Mouse (Mus musculus): ENCODE results near the gene Slc44a5. TPM values are rescaled to one million over a fixed set of nuclear protein-coding genes. Genes with fewer than 3 reads are reported as not detected.

The Slc44a5 gene
- polyA plus RNA-seq, 1 experiment from 2014 or later = 1.8 TPM

DNA sequence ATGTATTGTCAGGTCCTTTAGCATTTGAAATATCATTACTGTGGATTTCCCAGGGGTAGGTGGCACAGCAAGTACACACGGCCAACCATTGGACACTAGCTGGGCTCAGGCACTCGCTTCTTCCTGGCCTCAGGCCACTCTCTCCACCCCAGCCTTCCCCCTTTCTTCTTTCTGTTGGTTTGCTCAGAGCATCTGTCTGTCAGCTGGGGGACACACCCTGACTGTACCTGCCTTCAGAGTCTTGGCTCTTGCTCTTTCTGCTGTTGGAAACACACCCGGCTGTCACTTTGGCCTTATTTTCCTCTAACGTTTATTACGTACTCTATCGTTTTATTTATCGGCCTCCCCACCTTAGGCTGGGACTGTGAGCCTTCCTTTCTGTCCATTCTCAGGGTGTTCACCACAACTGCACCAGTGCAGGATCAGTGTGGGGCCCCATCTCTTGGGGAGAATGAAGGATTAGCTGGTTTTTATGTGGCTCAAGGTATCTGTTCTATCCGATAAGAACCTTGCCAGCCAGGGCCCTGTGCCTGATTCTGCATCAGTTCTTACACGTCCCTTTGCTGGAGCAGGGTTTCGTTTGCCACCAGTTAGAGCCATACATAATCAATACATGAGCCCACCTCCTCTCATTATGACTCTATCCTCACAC, 220.1 kb downstream of the Slc44a5 start:
- Histone ChIP-seq H3K4me3 (ENCODE audit: low read depth, low read length) (no peak overlapping the region), H3K27ac (ENCODE audit: low read depth, low read length) (0 out of 2 replicates have a peak overlapping the region, but pooled peaks have one; percentile 15)

DNA sequence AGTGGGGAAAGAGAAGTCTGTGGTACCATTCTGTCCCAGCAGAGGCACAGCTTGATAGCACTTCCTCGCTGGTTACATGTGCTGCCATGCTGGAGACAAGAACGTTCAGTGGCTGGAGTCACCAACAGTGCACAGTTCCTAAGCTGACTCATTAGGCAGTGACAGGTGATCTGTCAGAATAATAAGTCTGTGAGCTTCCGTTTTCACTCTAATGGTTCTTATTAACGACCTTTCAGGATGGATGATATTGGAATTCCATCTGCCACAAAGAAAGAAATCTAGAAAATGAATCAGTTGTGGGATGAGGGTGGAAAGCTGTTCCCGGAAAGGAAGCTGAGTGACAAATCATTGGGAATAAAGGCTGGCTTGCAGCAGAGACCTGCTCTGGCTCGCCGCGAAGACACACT, 227.2 kb downstream of the Slc44a5 start:
- ATAC-seq (replicated peaks; ENCODE audit: insufficient number of reproducible peaks, low FRiP score, low TSS enrichment) = no peak

More for the DNA sequence above, 220.1 kb downstream of the Slc44a5 start:
- WGBS (ENCODE audit: insufficient replicate concordance) = 55% methylated on average over 10 of the region's 10 CpGs
- Histone ChIP-seq H3K9ac (ENCODE audit: low read depth, low read length) (no peak overlapping the region), H3K4me2 (peak overlapping the region; percentile 45), H3K9me3 (replicated peaks; ENCODE audit: control insufficient read depth, low read length) (no peaks in the 10 kb centered on the region), H3K36me3 (ENCODE audit: control insufficient read depth, insufficient read depth, low read length) (no peaks in the 10 kb centered on the region), H3K4me1 (ENCODE audit: control insufficient read depth, insufficient read depth, low read length) (peaks cover 10% of the 10 kb centered on the region), H3K27me3 (ENCODE audit: control insufficient read depth, insufficient read depth, low read length) (no peaks in the 10 kb centered on the region; the same call in 1 of the 2 replicates)
- ATAC-seq (replicated peaks; ENCODE audit: insufficient number of reproducible peaks, low FRiP score, low TSS enrichment) = 0 out of 2 replicates have a peak, but pooled peaks have one; percentile 61

DNA sequence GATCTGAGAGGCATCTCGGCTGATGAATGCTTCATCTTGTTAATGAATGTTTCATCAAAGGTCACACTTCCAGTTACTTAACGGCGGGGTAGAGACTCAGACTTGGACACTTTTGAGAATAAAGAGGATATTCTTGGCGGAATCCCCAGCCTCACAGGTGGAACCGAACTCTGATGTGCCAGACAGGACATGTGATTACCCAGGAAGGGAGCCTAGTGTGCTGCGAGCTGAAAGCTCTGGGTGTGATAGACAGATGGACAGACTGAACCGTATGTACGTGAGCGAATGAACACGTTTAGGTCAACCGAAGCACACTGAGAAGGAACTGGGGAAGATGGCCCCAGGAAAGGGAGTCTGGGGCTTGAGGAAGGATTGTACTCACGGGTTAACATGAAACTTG, 228.6 kb downstream of the Slc44a5 start:
- H3K9me3 ChIP-seq (replicated peaks; ENCODE audit: control insufficient read depth, low read length) = no peaks in the 10 kb centered on the region
- no peaks in the 10 kb centered on the region for H3K4me1 ChIP-seq (ENCODE audit: control insufficient read depth, insufficient read depth, low read length)
- WGBS (ENCODE audit: insufficient replicate concordance) = 81% methylated on average over 12 of the region's 12 CpGs
- no peaks in the 10 kb centered on the region for H3K27me3 ChIP-seq (ENCODE audit: control insufficient read depth, insufficient read depth, low read length)
- H3K4me3 ChIP-seq (ENCODE audit: low read depth, low read length) = no peak overlapping the region
- no peaks in the 10 kb centered on the region for H3K36me3 ChIP-seq (ENCODE audit: control insufficient read depth, insufficient read depth, low read length)
- no peak for ATAC-seq (replicated peaks; ENCODE audit: insufficient number of reproducible peaks, low FRiP score, low TSS enrichment)
- H3K4me2 ChIP-seq = no peak overlapping the region
- H3K9ac ChIP-seq (ENCODE audit: low read depth, low read length) = no peak overlapping the region
- no peak overlapping the region for H3K27ac ChIP-seq (ENCODE audit: low read depth, low read length)

More for the DNA sequence above, 227.2 kb downstream of the Slc44a5 start:
- Histone ChIP-seq H3K36me3 (ENCODE audit: control insufficient read depth, insufficient read depth, low read length) (no peaks in the 10 kb centered on the region), H3K9me3 (replicated peaks; ENCODE audit: control insufficient read depth, low read length) (no peaks in the 10 kb centered on the region), H3K27ac (ENCODE audit: low read depth, low read length) (no peak overlapping the region), H3K9ac (ENCODE audit: low read depth, low read length) (no peak overlapping the region), H3K4me1 (ENCODE audit: control insufficient read depth, insufficient read depth, low read length) (no peaks in the 10 kb centered on the region), H3K27me3 (ENCODE audit: control insufficient read depth, insufficient read depth, low read length) (no peaks in the 10 kb centered on the region), H3K4me2 (no peak overlapping the region), H3K4me3 (ENCODE audit: low read depth, low read length) (no peak overlapping the region)
- WGBS (ENCODE audit: insufficient replicate concordance) = 62% methylated on average over 8 of the region's 8 CpGs

DNA sequence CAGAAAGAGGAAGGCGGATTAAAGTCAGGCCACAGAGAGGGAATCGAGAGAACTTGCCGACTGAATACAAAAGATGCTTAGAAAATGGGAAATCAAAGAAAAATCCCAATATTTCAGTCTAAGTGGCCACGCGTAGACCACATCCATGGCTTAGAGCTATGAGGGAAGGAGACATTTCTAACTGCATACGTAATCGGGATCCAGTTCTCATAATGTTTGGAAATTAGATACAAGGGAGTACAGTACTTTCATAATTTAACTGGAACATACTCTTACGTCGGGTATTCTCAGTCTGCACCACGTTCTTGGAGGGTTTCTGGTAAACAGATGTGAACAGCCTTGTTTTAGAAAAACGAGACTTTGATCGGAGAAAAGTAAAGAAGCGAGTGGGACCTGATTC, 229.1 kb downstream of the Slc44a5 start:
- no peak overlapping the region for H3K9ac ChIP-seq (ENCODE audit: low read depth, low read length)
- no peaks in the 10 kb centered on the region for H3K4me1 ChIP-seq (ENCODE audit: control insufficient read depth, insufficient read depth, low read length)
- no peaks in the 10 kb centered on the region for H3K9me3 ChIP-seq (replicated peaks; ENCODE audit: control insufficient read depth, low read length)
- H3K4me3 ChIP-seq (ENCODE audit: low read depth, low read length) = no peak overlapping the region
- H3K27me3 ChIP-seq (ENCODE audit: control insufficient read depth, insufficient read depth, low read length) = no peaks in the 10 kb centered on the region
- H3K4me2 ChIP-seq = no peak overlapping the region
- no peaks in the 10 kb centered on the region for H3K36me3 ChIP-seq (ENCODE audit: control insufficient read depth, insufficient read depth, low read length)
- no peak overlapping the region for H3K27ac ChIP-seq (ENCODE audit: low read depth, low read length)
- 84% methylated on average over 13 of the region's 13 CpGs for WGBS (ENCODE audit: insufficient replicate concordance)
- no peak for ATAC-seq (replicated peaks; ENCODE audit: insufficient number of reproducible peaks, low FRiP score, low TSS enrichment)

DNA sequence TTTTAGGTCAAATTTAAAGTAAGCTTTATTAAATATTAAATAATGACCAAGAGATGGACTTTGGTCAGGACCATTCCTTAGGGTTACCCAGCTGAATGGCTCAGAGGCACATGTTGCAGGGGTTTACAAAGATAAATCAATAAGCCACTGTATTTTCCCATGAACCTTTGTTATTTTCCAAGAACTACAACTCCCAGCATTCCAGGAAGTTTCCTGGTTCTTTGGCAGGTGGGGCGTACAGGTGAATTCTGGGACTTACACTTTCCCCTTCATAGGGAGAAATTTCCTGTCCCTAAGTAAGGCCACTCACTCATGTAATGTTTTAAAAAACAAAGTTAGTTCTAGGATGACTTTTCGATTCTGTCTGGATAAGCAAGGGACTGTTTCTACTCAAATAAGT, 235.2 kb downstream of the Slc44a5 start:
- WGBS (ENCODE audit: insufficient replicate concordance) = 82% methylated on average over 2 of the region's 2 CpGs

DNA sequence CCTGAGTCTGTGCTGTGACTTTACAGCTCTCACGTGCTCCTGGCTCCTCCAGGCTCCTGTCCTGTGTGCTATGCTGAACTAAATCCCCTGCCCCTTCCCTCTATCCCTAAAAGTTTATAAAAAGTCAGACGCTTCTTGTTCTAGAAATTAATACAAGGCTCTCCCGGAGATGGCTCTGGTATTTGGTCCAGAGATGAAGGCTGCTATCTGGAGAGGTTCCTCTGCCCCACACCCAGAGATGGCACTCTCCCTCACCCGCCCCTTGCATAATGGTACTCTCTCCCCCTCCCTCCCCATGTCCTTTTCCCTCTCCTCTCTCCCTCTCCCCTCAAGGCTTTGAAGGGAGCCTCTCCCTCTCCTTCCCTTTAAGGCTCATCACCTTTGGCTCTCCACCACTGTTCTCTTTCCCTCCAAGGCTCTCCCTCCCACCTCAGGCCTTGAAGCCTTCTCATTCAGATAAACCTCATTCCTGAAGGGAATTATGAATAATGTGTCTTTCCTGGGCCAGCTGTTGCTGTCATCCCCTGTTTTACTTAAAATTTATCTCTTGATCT, 236.0 kb downstream of the Slc44a5 start:
- Histone ChIP-seq H3K4me1 (ENCODE audit: control insufficient read depth, insufficient read depth, low read length) (no peaks in the 10 kb centered on the region), H3K9ac (ENCODE audit: low read depth, low read length) (no peak overlapping the region), H3K9me3 (replicated peaks; ENCODE audit: control insufficient read depth, low read length) (no peaks in the 10 kb centered on the region), H3K27ac (ENCODE audit: low read depth, low read length) (no peak overlapping the region), H3K36me3 (ENCODE audit: control insufficient read depth, insufficient read depth, low read length) (no peaks in the 10 kb centered on the region), H3K4me2 (no peak overlapping the region), H3K4me3 (ENCODE audit: low read depth, low read length) (no peak overlapping the region), H3K27me3 (ENCODE audit: control insufficient read depth, insufficient read depth, low read length) (no peaks in the 10 kb centered on the region)
- no peak; the same call in 1 of the 2 replicates for ATAC-seq (replicated peaks; ENCODE audit: insufficient number of reproducible peaks, low FRiP score, low TSS enrichment)
- 32% methylated on average over 4 of the region's 4 CpGs for WGBS (ENCODE audit: insufficient replicate concordance)

More for the DNA sequence above, 235.2 kb downstream of the Slc44a5 start:
- Histone ChIP-seq H3K9ac (ENCODE audit: low read depth, low read length) (no peak overlapping the region), H3K27ac (ENCODE audit: low read depth, low read length) (no peak overlapping the region), H3K4me2 (no peak overlapping the region), H3K27me3 (ENCODE audit: control insufficient read depth, insufficient read depth, low read length) (no peaks in the 10 kb centered on the region), H3K36me3 (ENCODE audit: control insufficient read depth, insufficient read depth, low read length) (no peaks in the 10 kb centered on the region), H3K4me3 (ENCODE audit: low read depth, low read length) (no peak overlapping the region), H3K4me1 (ENCODE audit: control insufficient read depth, insufficient read depth, low read length) (no peaks in the 10 kb centered on the region), H3K9me3 (replicated peaks; ENCODE audit: control insufficient read depth, low read length) (no peaks in the 10 kb centered on the region)
- ATAC-seq (replicated peaks; ENCODE audit: insufficient number of reproducible peaks, low FRiP score, low TSS enrichment) = no peak

DNA sequence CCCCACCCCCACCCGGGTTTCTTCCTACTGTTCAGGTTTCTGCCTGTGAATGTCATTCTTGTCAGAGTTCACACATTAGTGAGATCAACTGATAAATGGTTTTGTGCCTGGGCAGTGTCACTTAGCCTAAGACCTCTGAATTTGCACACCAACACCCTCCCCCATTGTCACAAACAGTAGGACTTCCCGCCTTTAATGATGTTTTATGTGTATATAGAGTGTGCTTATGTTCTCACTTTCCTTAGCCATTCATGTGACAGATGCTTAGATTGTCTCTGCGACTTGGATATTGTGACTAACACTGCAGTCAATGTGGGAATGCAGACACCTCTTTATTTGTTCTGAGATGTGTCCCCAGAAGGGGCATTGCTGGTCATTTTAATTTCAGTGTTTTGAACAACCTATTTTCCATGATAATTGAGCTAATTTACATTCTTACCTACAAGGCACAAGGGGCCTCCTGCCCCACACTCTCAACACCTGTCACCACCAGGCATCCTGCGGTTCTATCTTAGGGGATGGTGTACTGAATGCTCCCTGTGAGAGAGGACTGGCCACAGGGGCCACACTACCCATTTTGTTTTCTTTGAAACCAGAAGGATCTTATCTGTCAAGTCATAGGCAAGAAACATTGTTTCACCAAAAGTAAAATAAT, 236.7 kb downstream of the Slc44a5 start:
- Histone ChIP-seq H3K4me1 (ENCODE audit: control insufficient read depth, insufficient read depth, low read length) (no peaks in the 10 kb centered on the region), H3K27ac (ENCODE audit: low read depth, low read length) (no peak overlapping the region), H3K4me2 (no peak overlapping the region), H3K36me3 (ENCODE audit: control insufficient read depth, insufficient read depth, low read length) (no peaks in the 10 kb centered on the region), H3K4me3 (ENCODE audit: low read depth, low read length) (no peak overlapping the region), H3K9ac (ENCODE audit: low read depth, low read length) (no peak overlapping the region), H3K9me3 (replicated peaks; ENCODE audit: control insufficient read depth, low read length) (no peaks in the 10 kb centered on the region), H3K27me3 (ENCODE audit: control insufficient read depth, insufficient read depth, low read length) (no peaks in the 10 kb centered on the region)
- 11% methylated on average over 4 of the region's 4 CpGs for whole genome bisulfite sequencing (ENCODE audit: insufficient replicate concordance)
- ATAC-seq (replicated peaks; ENCODE audit: insufficient number of reproducible peaks, low FRiP score, low TSS enrichment) = no peak

DNA sequence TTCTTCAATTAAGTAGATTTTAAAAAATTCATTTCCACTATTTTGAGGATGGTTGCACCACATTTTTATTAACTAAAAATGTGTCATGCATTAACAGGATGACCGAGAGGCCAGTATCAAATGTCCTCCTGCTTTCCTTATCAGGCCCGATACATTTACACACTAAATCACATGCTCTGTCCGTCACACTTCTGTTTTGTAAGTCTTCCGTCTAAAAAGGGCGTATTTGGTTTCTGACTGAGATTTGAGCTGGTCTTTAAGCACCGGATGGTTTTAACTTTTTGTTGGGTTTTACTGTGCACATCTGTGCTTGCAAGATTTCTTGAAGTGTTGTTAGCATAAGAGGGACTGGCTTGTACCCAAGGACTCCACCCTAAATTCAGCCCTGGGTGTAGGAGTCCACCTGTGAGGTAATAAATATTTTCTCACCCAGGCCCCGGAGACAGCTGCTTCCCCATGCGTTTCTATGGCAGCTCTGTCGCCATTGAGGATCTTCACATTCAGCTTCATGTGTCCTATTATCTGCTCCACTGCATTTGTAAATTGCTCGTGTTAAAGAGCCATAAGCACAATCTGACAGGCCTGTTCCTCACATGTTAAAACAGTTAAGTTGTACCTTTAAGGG, 237.3 kb downstream of the Slc44a5 start:
- no peak overlapping the region for H3K4me2 ChIP-seq
- 53% methylated on average over 10 of the region's 10 CpGs for WGBS (ENCODE audit: insufficient replicate concordance)
- ATAC-seq (replicated peaks; ENCODE audit: insufficient number of reproducible peaks, low FRiP score, low TSS enrichment) = no peak
- no peaks in the 10 kb centered on the region for H3K36me3 ChIP-seq (ENCODE audit: control insufficient read depth, insufficient read depth, low read length)
- no peaks in the 10 kb centered on the region for H3K4me1 ChIP-seq (ENCODE audit: control insufficient read depth, insufficient read depth, low read length)
- H3K27ac ChIP-seq (ENCODE audit: low read depth, low read length) = no peak overlapping the region
- H3K9me3 ChIP-seq (replicated peaks; ENCODE audit: control insufficient read depth, low read length) = no peaks in the 10 kb centered on the region
- H3K27me3 ChIP-seq (ENCODE audit: control insufficient read depth, insufficient read depth, low read length) = no peaks in the 10 kb centered on the region
- no peak overlapping the region for H3K4me3 ChIP-seq (ENCODE audit: low read depth, low read length)
- no peak overlapping the region for H3K9ac ChIP-seq (ENCODE audit: low read depth, low read length)
